Mouse (Mus musculus) MEL (cell line): ENCODE measurements at regions not wholly inside any gene's neighbourhood (a gene's known extent, or its start where the extent isn't known, plus 50 kb on each side); places are given as distances from the start of the nearest gene placed in this dataset.
A peak's percentile ranks its signal among the peaks of the same experiment; 100 is the strongest.
"Not testable (repeated sequence)": the region's sequence is repeated elsewhere in the genome, so short reads cannot be mapped to it uniquely, and the experiment has no call there.

ENCODE experiments used
- DNase-seq: peaks from one replicate; pipeline ENCODE4 v3.0.0; 2011; ENCODE audit warnings: low read depth, low spot score
- H3K27ac ChIP-seq: 2 replicates; pipeline ENCODE4 v1.5.1; 2012; ENCODE audit warnings: low read depth, mild to moderate bottlenecking, control low read depth, low read length, moderate library complexity; ENCODE audit not compliant: control insufficient read depth
- H3K27me3 ChIP-seq, 2 experiments: fragments of 150-350 bp in 1 of 2; sonication (generic) in 1 of 2; 2 replicates each; pipeline ENCODE4 v1.6.1; 2012; ENCODE audit warnings: low read length in 2 of 2, mild to moderate bottlenecking in 2 of 2, improper control_type of control experiment in 1 of 2, moderate library complexity in 1 of 2; ENCODE audit not compliant: insufficient read depth in 2 of 2, control insufficient read depth in 1 of 2
- H3K36me3 ChIP-seq, 2 experiments: 2 replicates each; pipeline ENCODE4 v1.6.1; 2012 to 2014; ENCODE audit warnings: low read length in 2 of 2, improper control_type of control experiment in 1 of 2, inconsistent platforms in 1 of 2, mild to moderate bottlenecking in 1 of 2; ENCODE audit not compliant: insufficient read depth in 2 of 2, control insufficient read depth in 1 of 2
- H3K4me1 ChIP-seq, 2 experiments: fragments of 150-350 bp in 1 of 2; sonication (generic) in 1 of 2; 2 replicates each; pipeline ENCODE4 v1.6.1; 2012; ENCODE audit warnings: low read length in 2 of 2, improper control_type of control experiment in 1 of 2, mild to moderate bottlenecking in 1 of 2; ENCODE audit not compliant: insufficient read depth in 2 of 2, control insufficient read depth in 1 of 2
- H3K4me3 ChIP-seq, 2 experiments: fragments of 150-350 bp in 1 of 2; sonication (generic) in 1 of 2; 2 replicates each; pipeline ENCODE4 v1.5.1; 2012; ENCODE audit warnings: low read depth in 2 of 2, low read length in 2 of 2, mild to moderate bottlenecking in 2 of 2, moderate library complexity in 2 of 2, control low read depth in 1 of 2, improper control_type of control experiment in 1 of 2; ENCODE audit not compliant: control insufficient read depth in 1 of 2, insufficient read depth in 1 of 2
- H3K79me2 ChIP-seq: 2 replicates; pipeline ENCODE4 v1.6.1; 2012; ENCODE audit warnings: mild to moderate bottlenecking, low read length, moderate library complexity; ENCODE audit not compliant: control insufficient read depth, poor library complexity, insufficient read depth
- H3K9ac ChIP-seq: 2 replicates; pipeline ENCODE4 v1.6.1; 2012; ENCODE audit warnings: low read depth, mild to moderate bottlenecking, control low read depth, low read length, moderate library complexity; ENCODE audit not compliant: control insufficient read depth, poor library complexity, severe bottlenecking
- H3K9me3 ChIP-seq: fragments of 150-350 bp; sonication (generic); replicated peaks from 2 replicates; pipeline ENCODE4 v1.6.1; 2012; ENCODE audit warnings: mild to moderate bottlenecking, low read length, improper control_type of control experiment, moderate library complexity; ENCODE audit not compliant: insufficient read depth
- ETS1 ChIP-seq: IDR thresholded peaks from 2 replicates; pipeline ENCODE4 v1.6.1; 2012; ENCODE audit warnings: low read depth, mild to moderate bottlenecking, inconsistent platforms, low read length, improper control_type of control experiment, moderate library complexity
- SIN3A ChIP-seq: IDR thresholded peaks from 2 replicates; pipeline ENCODE4 v1.6.1; 2012; ENCODE audit warnings: low read length, improper control_type of control experiment, inconsistent platforms

- H3K79me2 ChIP-seq, H3K4me1 ChIP-seq, H3K27ac ChIP-seq, H3K9ac ChIP-seq, DNase-seq, H3K9me3 ChIP-seq, H3K27me3 ChIP-seq, H3K4me3 ChIP-seq, H3K36me3 ChIP-seq: not testable (repeated sequence)
Observed at GRCm38 (mm10) chrX:94797348-94798182, 73.2 kb downstream of the Zxdb start.

DNA sequence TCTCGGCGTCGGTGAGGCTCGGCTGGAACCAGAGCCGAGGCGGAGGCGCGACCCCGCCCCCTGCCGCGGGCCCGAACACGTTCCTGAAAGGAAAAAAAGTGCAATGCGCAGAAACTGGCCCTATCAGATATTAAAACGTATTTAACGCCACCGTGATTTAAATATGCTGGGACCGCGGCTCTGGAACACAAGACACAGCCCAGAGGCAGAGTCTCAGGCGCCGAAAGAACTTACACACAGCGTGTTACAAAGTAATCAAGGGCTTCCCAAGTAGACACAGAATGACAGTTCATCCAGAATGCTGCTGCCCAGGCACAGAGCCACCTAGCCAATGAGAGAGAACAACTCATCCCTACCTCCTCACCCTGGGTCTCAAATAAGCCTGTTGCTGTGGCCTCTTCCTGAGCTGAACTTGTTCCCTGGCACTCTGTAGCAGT is 73.8 kb downstream of the Zxdb start:
- H3K4me1 ChIP-seq, H3K9ac ChIP-seq, H3K9me3 ChIP-seq, H3K79me2 ChIP-seq, H3K27ac ChIP-seq, DNase-seq, H3K36me3 ChIP-seq, H3K27me3 ChIP-seq, H3K4me3 ChIP-seq: not testable (repeated sequence)

GRCm38 (mm10) chrX:94812760-94813159 is 88.4 kb downstream of the Zxdb start:
- H3K4me3 ChIP-seq, H3K9me3 ChIP-seq, DNase-seq, H3K36me3 ChIP-seq, H3K4me1 ChIP-seq, H3K79me2 ChIP-seq, H3K27ac ChIP-seq, H3K9ac ChIP-seq, H3K27me3 ChIP-seq: not testable (repeated sequence)

DNA sequence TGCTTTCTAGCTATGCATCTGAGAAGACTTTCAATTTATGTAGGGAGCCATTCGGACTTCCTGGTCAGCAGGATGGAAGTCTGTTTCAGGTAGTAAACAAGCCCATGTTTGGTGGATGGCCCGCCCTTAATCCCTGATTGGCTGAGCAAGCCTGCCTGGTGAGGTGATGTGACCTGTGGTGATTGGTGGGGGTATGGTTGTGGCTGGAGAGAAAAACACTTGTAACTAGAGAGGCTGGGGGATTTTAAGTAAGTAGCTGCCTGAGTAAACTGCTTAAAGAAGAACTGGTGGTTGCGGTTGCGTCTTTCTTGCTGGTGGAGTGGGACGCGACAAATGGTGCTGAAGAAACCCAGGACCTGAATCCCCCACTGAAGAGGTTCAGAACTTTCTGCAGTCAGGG is 103.2 kb downstream of the Zxdb start:
- H3K9ac ChIP-seq = peak overlapping the region; percentile 64
- DNase-seq = peak; percentile 48
- peak overlapping the region; percentile 80 to 94 for H3K4me3 ChIP-seq
- H3K27ac ChIP-seq = peak overlapping the region; percentile 47
- H3K79me2 ChIP-seq, H3K4me1 ChIP-seq, H3K9me3 ChIP-seq, H3K36me3 ChIP-seq, H3K27me3 ChIP-seq: not testable (repeated sequence)
- TF ChIP-seq ETS1 (0 out of 2 replicates have a peak, but pooled peaks have one; percentile 4), SIN3A (0 out of 2 replicates have a peak, but pooled peaks have one; percentile 14)

DNA sequence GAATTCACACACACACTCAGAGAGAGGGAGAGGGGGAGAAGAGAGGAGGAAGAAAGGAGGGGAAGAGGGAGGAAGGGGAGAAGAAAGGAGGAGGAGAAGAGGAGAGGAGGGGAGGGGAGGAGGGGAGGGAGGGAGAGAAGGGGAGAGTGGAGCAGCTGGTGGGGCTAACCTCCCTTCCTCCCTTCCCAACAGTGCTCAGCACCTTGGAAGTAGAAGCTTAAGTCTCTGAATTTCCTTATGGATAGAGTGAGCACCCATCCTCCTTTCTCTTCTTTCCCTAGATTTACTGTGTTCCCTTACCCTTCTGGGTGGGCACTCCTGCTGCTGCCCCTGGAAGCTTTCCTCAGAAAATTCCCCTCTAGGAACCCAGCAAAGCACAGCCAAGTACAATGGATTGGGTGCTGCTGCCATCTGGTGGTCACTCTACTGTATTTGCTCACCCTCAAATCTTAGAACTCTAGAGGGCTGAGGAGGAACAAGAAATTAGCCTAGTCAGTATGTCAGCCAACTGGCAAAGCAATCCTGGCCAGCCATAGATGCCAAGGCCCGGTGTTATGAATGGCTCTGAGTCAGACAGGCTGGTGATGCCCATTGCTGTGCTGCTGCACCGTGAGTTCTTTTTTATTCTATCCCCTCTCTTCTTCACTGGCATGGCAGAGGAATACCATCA is 119.9 kb downstream of the Zxdb start:
- H3K4me1 ChIP-seq, H3K79me2 ChIP-seq, H3K27me3 ChIP-seq, H3K9ac ChIP-seq, H3K36me3 ChIP-seq, H3K4me3 ChIP-seq, DNase-seq, H3K9me3 ChIP-seq, H3K27ac ChIP-seq: not testable (repeated sequence)

- not testable (repeated sequence) for H3K36me3 ChIP-seq, H3K27me3 ChIP-seq, H3K79me2 ChIP-seq, H3K27ac ChIP-seq, H3K4me1 ChIP-seq, DNase-seq, H3K4me3 ChIP-seq, H3K9ac ChIP-seq, H3K9me3 ChIP-seq
Observed at GRCm38 (mm10) chrX:94849549-94849948, 125.2 kb downstream of the Zxdb start.
